Mouse (Mus musculus): ENCODE measurements at regions not wholly inside any gene's neighbourhood (a gene's known extent, or its start where the extent isn't known, plus 50 kb on each side); places are given as distances from the start of the nearest gene placed in this dataset.

DNA sequence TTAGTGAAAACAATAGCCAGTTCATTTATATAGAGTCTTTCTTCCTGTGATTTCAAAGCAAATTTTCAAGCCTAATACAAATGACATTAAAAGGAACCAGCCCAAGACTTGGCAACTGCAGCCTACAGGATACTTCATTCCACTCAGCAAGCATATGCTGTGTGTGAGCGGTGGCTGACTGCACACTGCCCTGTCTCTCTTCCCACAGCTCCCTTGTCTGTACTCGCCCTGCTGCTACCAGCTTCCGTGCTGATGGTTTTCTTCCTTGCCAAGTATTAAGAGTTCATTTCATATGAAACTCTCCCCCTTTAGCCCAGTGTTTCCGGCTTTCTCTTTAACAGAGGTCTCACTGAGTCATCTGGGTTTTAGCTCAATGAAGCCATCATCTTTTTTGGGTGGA, 73.9 kb upstream of the Gm15217 start:
- DNase-seq, result peak; percentile 9 to 26

- DNase-seq, result no peak
Measured at GRCm38 (mm10) chr14:46313064-46313463, 66.2 kb upstream of the Gm15217 start.

DNA sequence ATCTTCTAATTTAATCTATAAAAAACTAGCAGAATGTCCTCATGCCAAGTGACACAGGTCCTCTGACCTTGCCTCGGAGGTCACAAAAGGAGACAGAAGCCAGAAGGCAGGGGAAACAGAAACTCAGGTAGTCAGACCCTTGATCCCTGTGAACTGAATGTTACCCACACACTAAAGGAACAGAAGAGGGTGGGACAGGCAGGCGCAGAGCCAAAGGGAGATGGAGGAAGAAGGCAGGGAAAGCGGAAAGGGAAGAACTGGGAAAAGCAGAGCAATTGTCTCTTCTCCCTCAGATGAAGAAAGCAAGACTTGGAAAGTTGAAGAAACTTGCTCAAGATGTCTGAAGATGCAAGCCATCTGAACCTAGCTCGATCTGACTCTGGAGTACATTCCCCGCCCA, 62.7 kb upstream of the Gm15217 start:
- no peak for DNase-seq

- DNase-seq, result peak; percentile 21 to 36
Measured at GRCm38 (mm10) chr14:46317406-46318045, 61.7 kb upstream of the Gm15217 start.

GRCm38 (mm10) chr14:46328064-46328463, 51.1 kb upstream of the Gm15217 start:
- DNase-seq, result no peak

Data from kidney, postnatal 4 days (tissue).